Mouse (Mus musculus) layer of hippocampus, adult 8-10 months (tissue): ENCODE results near the gene Eml6. TPM values are rescaled to one million over a fixed set of nuclear protein-coding genes. Genes with fewer than 3 reads are reported as not detected.
A peak's percentile ranks its signal among the peaks of the same experiment; 100 is the strongest.
"Not testable (repeated sequence)": the region's sequence is repeated elsewhere in the genome, so short reads cannot be mapped to it uniquely, and the experiment has no call there.

Source experiments
- DNase-seq, 2 experiments: peaks; one replicate each; pipeline ENCODE4 v3.0.0; 2022; ENCODE audit warnings: low spot score in 2 of 2
- total RNA-seq, 4 experiments: library from RNA; stranded (reverse); gene quantifications; 2 replicates each; pipeline ENCODE4 v1.2.4; 2022

Eml6 gene
- total RNA-seq, 4 experiments from 2014 or later = 19.4 to 32.4 (median 25.4) TPM

DNA sequence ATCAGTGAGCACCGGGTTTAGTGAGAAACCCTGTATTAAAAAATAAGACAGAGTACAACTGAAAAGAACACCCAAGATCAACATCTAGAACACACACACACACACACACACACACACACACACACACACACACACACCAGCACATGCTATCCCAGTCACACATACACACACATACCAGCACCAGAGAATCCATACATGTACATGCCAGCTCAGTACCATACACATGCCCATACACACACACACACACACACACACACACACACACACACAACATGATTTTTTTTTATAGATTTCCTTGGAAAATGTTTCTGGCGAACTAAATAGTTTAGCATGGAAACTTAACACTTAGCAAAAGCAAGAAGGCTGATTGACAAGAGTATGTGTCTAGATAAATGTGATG is 164.8 kb downstream of the Eml6 start:
- no peak for DNase-seq

DNA sequence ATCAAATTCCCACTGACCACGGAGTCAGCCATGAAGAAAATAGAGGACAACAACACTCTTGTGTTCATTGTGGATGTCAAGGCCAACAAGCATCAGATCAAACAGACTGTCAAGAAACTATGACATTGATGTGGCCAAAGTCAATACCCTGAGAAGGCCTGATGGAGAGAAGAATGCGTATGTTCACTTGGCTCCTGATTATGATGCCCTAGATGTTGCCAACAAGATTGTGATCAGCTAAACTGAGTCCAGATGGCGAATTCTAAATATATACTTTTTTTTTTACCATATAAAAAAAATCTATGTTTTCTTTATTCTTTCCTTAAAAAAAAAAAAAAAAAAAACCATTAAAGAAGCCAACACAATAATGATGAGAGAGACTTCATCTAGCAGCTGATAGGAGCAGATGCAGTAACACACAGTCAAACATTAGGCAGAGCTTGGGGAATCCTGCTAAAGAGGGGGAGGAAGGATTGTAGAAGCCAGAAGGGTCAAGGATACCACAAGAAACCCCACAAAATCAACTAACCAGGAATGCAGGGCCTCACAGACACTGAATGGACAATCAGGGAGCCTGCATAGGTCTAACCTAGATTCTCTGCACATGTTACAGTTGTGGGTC is 185.1 kb downstream of the Eml6 start:
- DNase-seq = no peak

DNA sequence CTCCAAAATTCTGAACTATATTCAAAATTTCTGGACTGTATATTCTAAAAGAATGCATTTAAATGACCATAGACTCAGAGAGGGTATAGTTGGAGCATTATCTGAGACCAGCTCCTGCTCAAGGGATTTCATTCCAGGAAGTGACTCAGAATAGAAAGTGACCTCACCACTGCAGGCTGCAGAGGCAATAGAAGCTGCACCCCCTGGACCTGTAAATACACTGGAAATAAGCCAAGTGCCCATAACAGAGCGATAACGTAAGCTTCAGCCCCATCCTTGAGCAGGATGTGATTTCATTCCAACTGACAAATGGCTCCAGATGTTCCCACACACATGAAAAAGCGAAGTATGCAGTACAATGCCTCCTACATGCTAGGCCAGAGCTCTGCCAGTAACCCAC is 186.1 kb downstream of the Eml6 start:
- no peak for DNase-seq

DNA sequence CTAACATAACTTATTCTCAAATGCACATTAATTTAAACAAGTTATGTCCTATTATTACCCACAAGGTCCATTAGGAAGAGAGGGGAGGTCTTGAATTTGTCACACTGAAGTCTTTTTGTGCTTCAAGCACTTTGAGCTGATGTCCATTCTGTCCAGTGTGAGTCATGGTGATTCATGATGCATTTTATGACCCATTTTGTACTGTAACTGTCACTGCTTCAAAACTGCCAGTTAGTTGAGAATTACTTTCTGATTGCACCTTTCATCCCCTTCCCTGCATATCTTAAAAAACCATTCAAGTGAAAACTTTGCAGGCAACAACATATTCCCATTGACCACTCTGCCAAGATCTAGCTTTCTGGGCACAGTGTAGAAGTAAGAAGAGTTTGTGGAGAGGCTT is 188.8 kb downstream of the Eml6 start:
- DNase-seq = no peak

DNA sequence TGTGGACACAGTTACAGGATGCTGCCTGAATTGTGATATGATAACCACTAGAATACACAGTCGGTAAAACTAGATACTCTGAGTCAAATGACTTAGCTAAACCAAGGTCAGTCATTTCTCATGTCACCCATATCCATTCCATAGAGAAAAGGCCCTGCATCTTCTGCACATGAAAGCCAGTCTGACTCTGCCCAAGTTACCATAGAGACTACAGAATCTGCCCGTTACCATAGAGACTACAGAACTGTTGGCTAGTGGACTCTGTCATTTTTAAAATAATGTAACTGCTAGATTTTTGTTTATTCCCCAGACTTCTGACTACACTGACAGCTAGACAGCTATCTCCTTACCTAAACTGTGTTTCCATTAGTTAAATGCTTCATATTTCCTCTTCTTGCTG is 198.1 kb downstream of the Eml6 start:
- no peak for DNase-seq

DNA sequence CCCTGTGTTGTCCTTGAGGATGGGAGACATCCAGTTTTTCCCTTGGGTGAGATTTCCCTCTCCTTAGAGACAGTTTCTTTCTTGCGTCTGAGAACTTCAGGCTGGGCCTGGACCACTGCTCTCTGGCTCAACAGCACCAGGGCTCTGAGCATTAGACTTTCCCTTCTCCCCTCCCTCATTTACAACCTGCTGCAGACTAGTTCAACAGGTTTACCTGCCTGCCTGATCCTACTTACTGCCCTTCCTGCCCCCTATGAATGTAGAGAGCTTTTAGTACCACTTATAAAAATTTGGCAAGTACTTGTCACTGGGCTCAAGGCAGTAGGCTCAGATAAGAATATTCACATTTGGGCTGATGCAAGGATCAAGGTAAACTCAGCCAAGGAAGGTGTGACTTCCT is 199.8 kb downstream of the Eml6 start:
- DNase-seq = no peak

DNA sequence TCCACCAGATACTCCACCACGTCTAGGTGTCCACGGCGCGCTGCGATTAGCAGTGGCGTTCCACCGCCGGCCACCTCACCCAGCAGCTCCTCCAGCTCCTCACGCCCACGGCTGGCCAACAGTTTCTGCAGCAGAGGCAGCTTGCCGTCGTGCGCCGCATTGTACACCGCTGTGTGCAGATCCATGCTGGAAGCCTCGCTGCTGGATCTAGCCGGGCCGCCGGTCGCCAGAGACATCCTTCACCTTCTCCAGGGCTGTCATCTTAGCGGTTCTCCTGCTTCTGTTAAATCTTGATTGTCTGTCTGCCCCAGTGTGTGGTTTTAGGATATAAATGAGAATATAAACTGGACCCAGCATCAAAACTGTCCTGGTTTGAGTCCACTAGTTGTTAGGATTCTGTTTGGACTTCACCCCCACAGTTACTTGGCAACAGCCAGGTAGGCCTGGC is 200.5 kb downstream of the Eml6 start, which contains the start of gene 4931440F15Rik:
TSS of gene 4931440F15Rik (minus strand) at position 398 of the 448 bp plus-strand sequence.
- not testable (repeated sequence) for DNase-seq

DNA sequence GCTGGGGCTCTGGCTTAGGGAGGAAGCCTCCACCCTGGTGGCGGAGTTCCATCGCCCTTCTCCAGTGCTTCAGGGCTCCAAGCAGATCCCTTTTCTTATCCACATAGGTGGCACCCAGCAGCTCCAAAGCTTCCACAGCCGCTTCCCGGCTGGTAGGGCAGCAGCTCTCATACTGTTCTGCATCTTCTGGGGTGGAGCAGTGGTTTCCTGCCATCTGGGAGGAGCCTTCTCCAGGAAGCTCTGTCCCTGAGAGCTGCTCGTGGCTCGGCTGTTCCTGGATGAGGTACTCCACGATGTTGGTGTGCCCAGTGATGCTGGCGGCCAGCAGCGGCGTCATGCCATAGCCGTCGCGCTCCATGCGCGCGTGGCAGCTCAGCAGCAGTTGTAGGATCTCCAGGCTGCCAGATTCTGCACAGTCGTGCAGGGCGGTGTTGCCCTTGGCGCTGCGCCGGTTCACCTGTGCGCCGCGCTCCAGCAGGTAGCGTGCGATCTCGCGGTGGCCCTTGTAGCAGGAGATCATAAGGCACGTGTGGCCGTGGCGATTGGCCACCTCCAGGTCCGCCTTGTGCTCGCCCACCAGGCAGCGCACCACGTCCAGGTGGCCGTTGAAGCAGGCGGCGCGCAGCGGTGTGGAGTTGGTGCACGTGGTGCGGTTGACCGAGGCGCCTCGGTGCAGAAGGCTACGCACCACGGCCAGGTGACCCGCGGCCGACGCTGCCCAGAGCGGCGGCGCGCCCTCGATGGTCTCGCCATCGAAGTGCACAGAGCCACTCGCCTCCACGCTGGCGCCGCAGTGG is 201.2 kb downstream of the Eml6 start:
- DNase-seq = not testable (repeated sequence)

DNA sequence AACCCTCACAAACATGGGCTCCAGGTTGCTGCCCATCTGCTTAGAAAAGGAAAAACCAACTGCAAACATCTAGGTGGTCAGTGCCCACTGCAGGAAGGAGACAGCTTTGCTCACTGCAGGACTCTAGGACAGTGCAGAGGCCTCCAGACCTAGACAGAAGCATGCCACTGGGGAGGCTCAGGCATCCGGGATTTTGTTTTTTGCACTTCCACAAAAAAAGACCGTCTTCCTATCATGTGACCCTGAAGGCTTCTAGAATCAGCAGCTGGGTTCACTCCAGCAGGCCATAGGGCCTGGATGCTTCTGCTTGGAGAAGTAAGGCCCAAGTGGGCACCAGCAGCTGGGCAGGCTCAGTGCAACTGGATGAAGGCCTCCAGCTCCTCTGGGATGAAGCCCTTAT is 202.7 kb downstream of the Eml6 start:
- DNase-seq = no peak

DNA sequence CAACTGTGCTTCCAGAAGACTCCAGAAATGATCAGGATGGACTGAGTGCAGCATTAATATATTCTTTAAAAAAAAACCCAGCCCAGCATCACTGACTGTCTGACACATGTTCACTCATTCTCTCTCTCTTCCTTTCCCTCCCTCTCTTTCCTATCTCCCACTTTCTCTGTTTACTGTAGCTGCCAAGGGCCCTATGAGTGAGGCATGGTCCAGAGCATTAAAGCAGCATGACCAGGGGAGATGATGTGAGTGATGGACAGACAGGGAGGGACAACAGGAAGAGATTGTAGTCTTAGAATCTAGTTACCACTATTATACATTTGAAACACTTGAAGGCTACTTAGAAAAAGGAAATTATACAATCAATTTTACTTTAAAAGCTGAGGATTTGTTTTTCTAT is 210.2 kb downstream of the Eml6 start:
- no peak for DNase-seq

DNA sequence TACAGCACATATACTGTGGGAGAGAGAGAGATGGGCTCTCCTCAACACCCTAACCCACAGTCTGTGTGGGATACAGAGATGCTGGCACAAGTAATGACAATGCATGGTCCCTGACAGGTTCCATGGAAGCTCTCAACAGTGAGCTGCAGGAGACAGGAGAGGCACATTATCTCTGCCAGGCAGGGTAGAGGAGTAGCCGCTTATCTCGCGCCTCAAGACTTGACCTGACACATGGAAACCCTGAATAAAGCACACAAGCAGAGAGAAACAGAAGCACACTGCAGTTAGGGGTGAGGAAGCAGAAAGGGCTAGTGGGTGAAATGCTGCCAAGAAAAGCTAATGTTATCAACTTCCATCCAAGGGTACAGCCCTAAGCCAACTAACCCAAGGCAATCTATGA is 210.6 kb downstream of the Eml6 start:
- DNase-seq = no peak

DNA sequence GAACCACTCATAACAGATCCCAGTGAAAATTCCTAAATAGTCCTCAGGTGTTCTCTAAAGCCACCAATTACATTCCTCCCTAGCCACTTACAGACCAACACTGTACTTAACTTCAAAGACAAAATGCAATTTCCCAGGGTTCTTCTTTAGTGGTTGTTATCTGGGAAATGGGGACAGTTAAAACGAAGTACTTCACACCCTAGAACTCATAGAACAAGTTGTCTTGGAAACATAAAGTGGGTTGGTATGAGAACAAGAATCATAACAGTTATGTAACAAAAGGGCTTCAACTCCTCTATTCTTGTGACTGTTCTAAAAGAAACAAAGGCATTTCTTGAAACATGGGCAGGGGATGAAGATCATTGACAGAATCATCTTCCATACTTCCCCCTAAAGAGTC is 212.6 kb downstream of the Eml6 start:
- no peak for DNase-seq

DNA sequence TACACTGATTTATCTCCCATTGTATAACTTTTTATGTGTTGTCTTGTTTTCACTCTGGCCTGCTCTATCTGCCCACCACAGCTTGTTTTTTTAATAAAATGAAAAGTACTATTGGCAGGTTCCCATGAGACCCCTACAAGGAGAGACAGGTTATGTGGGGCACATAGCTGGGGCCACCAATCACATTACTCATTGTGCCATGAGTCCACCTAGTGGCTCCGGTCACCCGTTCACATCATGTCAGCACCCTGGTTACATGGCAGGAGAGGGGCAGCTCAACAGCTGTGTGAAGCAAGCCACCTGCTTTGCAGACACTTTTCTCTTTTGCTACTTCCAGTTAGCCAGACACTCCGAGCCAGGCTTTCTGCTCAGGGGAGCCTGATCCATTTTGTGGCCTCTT is 213.4 kb downstream of the Eml6 start:
- no peak for DNase-seq

DNA sequence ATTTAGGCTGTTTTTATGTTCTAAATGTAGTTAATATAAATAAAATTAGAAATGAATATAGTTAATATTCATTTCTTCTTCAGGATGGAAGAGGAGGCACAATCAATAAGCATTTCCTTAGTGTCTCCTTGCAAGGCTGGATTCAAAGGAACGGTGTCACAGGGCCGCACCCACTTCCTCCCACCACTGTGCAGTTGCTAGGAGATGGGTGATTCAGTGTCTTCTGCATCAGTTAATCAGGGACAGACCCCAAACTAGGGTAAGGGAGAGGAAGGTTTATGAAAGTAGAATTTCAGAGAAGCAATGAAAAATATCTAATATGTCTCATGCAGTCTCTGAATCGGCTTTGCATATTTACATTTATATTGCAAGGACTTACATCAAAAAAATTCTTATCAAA is 215.5 kb downstream of the Eml6 start:
- no peak for DNase-seq

DNA sequence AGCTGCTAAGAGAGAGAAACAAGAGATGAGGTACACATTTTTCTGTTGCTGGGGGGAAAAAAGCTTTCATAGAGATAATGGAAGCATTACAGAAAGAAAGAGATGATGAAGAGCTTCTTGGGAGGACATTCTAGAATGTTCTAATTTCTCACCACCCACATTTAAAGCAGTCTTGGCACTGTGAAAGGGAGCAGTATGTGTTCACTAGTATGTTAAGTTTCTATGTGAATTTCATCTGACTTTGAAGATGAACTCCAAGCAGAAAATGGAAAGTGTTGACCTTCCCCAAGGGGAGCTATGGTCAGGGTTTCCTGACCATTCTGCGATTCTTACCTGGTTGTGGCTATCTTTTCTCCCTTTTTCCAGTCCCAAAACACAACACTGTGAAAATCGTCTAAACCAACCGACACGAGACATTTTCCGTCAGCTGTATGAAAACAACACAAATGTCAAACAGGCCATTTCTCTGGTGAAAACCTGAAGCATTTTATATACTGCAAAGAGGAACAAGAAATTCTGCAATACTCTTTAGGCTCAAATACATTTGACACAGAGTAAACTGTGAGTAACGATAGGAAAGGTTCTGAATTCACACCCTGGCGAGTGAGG is 216.7 kb downstream of the Eml6 start:
- no peak for DNase-seq

DNA sequence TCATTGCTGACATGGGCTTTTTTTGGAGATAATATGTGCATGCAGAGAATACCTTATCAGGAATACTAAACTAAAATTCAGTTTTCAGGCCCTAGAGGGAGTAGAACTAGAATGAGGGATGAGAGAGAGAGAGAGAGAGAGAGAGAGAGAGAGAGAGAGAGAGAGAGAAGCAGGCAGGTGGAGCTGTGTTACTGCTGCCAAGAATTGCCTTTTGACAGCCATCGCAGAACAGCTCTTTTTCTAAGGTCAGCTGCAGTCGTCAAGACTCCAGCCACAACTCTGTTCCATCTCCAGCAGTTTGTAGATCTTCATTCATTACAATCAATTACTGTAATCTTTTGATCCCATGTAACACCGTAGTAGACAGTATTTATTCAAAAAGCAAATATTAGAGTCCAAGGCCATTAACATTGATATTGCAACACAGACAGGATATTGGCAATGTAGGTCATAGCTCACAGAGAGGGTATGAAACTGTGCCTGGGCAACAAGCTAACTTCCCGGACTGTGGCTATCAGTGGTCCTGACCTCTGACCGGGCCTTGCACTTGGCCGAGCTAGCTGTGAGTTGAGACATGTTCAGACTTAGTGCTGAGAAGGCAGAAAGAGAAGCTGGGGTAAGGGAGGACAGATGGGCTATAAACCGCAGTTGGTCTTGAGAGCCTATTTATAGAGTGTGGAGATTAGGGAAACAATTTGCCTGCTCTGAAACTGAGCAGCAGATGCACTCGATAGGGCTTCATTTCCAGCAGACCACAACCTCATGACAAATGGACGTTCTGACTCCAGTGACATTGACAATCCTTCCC is 217.5 kb downstream of the Eml6 start:
- peak; percentile 39 to 43 for DNase-seq

DNA sequence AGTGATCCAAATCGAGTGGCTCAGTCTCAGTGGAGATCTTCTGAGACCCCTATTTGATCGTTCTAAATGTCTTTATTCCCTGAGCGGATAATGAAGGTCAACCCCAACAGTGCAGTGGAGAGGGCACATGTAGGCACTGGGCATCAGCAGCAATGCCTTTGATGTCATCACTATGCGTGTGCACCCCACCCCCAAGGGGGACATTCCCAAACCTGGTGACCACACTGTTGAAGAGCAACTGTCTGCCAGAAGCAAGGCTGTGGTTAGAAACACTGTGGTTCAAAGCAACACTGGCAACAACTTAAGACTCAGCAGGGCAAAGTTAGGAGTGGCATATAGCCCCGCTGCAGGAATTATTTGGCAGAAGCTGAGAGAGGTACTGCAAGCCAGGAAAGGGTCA is 218.5 kb downstream of the Eml6 start:
- DNase-seq = no peak

DNA sequence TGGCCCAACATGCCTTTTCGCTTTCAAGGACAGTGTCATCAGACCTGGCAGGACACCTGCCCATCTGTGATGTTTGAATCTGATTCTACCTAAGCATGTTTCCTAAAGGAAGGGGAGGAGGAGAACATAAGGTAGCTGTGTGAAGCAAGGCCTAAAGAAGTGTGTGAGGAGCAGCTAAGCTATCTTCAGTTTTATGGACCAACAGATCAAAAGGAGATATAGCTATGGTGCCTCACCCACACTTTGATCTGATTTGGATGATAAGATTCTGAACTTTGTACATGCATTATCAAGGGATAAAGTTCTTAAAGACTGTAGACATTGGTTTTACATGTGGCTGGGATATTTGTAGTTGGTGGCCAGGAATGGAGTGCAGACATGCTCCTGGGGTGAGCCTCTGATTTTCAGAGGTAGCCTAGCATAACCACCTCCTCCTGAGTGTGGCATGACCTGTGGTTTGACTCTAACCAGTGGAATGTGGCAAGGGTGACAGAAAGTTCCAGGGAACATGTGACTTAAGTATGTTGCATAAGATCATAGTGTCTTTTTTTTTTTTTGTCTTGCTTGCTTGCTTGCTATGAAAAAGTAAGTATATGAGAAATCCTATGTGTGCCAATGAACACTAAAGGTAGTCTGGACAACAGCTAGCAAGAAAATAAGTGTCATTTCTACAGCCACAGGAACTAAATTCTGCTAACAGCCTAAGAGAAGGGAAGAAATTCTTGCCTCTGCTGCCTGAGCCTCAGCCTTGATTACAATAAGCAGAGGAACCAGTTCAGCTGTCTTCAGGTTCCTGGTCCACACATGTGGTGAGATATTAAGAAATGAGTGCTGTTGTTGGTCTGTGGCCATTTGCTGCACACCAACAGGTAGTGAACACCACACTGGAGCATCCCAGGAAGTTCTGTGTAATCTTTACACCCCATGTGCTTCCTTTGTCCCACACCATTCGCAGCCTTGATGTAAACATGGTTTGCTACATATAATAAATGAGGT is 224.1 kb downstream of the Eml6 start:
- no peak for DNase-seq

DNA sequence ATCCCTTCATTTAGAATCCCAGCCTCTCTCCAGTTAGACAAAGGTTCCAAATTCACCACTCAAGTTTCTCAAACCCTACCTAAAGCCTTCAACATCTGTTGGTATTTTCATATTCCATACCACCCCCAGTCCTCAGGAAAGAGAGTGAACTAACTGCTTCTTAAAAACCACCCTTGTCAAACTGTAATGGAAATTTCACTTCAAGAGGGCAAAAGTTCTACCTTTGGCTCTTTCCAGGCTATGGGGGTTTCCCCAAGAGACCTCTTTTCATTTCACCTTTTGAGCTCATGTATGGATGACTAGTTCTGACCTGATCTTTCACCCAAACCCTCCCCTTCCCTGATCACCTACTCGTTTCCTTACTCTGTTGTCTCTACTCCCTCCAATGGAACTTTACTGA is 226.0 kb downstream of the Eml6 start:
- DNase-seq = no peak

DNA sequence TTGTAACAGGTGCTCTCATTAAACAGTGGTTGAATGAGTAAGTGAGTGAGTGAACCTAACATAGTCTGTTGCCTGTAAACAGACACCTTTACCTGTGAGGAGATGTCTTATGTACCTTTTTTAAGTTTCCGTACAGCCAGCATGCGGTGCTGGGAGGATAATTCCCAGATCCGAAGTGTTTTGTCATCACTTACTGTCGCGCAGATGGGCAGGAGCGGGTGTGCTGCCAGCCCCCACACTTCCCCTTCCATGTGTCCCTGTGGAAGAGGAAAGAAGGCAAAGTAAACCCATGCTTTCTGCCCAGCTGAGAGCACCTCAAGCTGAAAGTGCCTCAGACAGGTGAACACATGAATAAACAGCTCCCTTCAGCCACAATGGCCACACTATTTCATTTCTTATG is 230.7 kb downstream of the Eml6 start:
- DNase-seq = peak; percentile 74 to 75

DNA sequence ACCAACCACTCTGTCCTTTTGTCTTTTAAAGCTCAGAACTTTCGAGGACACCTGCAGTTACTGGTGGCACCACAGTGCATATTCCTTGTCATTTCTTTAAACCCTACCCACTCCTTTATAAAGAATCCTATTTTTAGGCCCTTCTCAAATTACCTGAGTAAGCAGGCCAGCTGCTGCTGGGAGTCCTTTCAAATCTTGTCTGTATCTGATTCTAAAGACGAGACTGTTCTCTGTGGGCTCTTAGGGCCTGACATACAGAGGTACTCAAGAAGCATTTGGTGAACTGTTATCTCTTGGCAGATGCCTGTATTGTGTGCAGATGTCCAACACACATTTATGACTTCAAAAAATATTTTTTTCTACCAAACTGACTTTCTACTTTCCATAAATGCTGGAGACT is 231.4 kb downstream of the Eml6 start:
- DNase-seq = no peak
